Mouse (Mus musculus): ENCODE measurements around the gene Ttc23. TPM values are rescaled to one million over a fixed set of nuclear protein-coding genes. Genes with fewer than 3 reads are reported as not detected.

The Ttc23 gene
- polyA plus RNA-seq (2014; fragmentation: Nextera tagmentation; extraction: Ambion mirVana), result 27.5 and 30.8 TPM in 2 replicates

DNA sequence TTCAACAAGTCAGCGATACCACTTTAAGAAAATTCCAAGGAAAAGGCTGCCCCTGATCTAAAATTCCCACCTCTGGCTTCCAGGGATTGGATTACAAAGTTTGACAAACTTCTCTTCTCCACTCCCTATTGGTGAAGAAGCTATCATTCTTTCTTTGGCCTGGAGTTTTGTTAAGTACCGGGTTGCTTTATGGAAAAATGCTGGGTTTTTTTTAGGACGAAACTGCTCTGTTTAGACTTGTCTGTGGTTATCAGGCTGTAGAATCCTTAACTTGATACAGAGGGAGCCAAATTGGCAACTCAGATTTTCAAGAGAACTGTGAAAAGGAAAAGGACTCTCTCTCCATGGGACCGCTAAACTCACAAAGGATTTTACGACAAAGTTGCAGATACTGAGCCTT is at the start of gene Ttc23:
Gene Ttc23, plus strand, starts transcription at position 134 of the 400 bp plus-strand sequence.
- Histone ChIP-seq H3K4me2 (ENCODE audit: low read length) (peak within 1 kb of the TSS; percentile 69), H3K27me3 (replicated peaks; ENCODE audit: control insufficient read depth, insufficient read depth, low read length) (no peaks in the 10 kb centered on the region), H3K27ac (ENCODE audit: low read depth) (peak within 1 kb of the TSS; percentile 89), H3K36me3 (ENCODE audit: control insufficient read depth, insufficient read depth, low read length) (no peaks in the 10 kb centered on the region), H3K9ac (ENCODE audit: low read length) (peak within 1 kb of the TSS; percentile 90), H3K9me3 (ENCODE audit: control insufficient read depth, low read length) (no peaks in the 10 kb centered on the region), H3K4me1 (replicated peaks; ENCODE audit: control insufficient read depth, insufficient read depth, low read length) (peaks cover 25% of the 10 kb centered on the region), H3K4me3 (ENCODE audit: low read depth, low read length) (peak within 1 kb of the TSS; percentile 97)
- peak; percentile 36 for DNase-seq (ENCODE audit: low spot score)
- under 1% methylated on average over 5 of the region's 5 CpGs for WGBS
- ATAC-seq (replicated peaks; ENCODE audit: low FRiP score, low TSS enrichment, low read depth), result no peak

DNA sequence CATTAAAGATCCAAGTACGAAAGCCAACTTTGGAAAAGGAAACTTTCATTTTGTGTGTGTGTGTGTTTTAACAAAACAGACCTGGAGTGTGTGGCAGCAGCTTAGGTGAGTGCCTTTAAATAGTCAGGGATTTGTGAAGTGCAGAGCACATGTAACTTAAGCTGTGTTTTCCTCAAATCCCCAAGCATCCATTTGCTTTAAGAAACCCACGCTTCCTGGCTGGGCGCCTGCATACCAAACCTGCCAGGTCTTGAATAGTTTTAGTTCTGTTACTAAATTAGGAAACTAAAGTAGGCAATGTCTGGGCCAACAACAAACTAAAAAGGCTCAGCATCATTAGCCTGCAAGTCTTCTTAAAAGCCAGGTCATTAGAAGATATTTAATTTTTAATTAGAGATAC is 49.2 kb upstream of the Ttc23 start:
- Histone ChIP-seq H3K36me3 (ENCODE audit: control insufficient read depth, insufficient read depth, low read length) (no peaks in the 10 kb centered on the region), H3K27me3 (replicated peaks; ENCODE audit: control insufficient read depth, insufficient read depth, low read length) (no peaks in the 10 kb centered on the region), H3K9ac (ENCODE audit: low read length) (no peak overlapping the region), H3K4me2 (ENCODE audit: low read length) (no peak overlapping the region), H3K4me3 (ENCODE audit: low read depth, low read length) (no peak overlapping the region), H3K27ac (ENCODE audit: low read depth) (no peak overlapping the region), H3K9me3 (ENCODE audit: control insufficient read depth, low read length) (no peaks in the 10 kb centered on the region), H3K4me1 (replicated peaks; ENCODE audit: control insufficient read depth, insufficient read depth, low read length) (no peaks in the 10 kb centered on the region)
- no peak for DNase-seq (ENCODE audit: low spot score)
- no peak for ATAC-seq (replicated peaks; ENCODE audit: low FRiP score, low TSS enrichment, low read depth)
- WGBS, result 63% methylated on average over 3 of the region's 3 CpGs

- no peaks in the 10 kb centered on the region for H3K27me3 ChIP-seq (replicated peaks; ENCODE audit: control insufficient read depth, insufficient read depth, low read length)
- 90% methylated on average over 6 of the region's 6 CpGs for WGBS
- no peaks in the 10 kb centered on the region for H3K36me3 ChIP-seq (ENCODE audit: control insufficient read depth, insufficient read depth, low read length)
- no peak overlapping the region for H3K4me3 ChIP-seq (ENCODE audit: low read depth, low read length)
- no peak overlapping the region for H3K27ac ChIP-seq (ENCODE audit: low read depth)
- no peaks in the 10 kb centered on the region for H3K9me3 ChIP-seq (ENCODE audit: control insufficient read depth, low read length)
- 0 out of 2 replicates have a peak, but pooled peaks cover 4% of the 10 kb centered on the region for H3K4me1 ChIP-seq (replicated peaks; ENCODE audit: control insufficient read depth, insufficient read depth, low read length)
- no peak overlapping the region for H3K4me2 ChIP-seq (ENCODE audit: low read length)
- DNase-seq (ENCODE audit: low spot score), result no peak
- ATAC-seq (replicated peaks; ENCODE audit: low FRiP score, low TSS enrichment, low read depth), result no peak
- no peak overlapping the region for H3K9ac ChIP-seq (ENCODE audit: low read length)
These were observed 42.1 kb upstream of the Ttc23 start for GRCm38 (mm10) chr7:67605114-67605513.

DNA sequence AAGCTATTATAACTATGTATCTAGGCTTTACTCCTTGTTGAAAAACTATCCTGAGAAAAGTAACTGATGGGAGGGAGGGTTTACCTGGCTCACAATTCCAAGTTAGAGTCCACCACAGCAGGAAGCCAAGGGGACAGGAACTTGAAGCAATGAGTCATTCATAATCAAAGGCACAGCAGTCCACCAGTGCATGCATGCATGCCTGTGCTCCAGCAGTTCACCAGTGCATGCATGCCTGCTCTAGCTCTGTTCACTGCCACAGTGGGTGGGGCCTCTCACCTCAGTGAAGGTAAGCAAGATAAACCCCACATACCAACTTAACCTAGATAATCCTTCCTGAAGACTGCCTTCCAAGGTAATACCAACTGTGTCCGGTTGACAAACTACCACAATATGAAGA is 41.0 kb upstream of the Ttc23 start:
- DNase-seq (ENCODE audit: low spot score) (no peak), ATAC-seq (replicated peaks; ENCODE audit: low FRiP score, low TSS enrichment, low read depth) (no peak)
- WGBS, result 86% methylated on average over 1 of the region's 1 CpGs

GRCm38 (mm10) chr7:67607669-67608347 is 39.4 kb upstream of the Ttc23 start:
- Histone ChIP-seq H3K36me3 (ENCODE audit: control insufficient read depth, insufficient read depth, low read length) (no peaks in the 10 kb centered on the region), H3K4me2 (ENCODE audit: low read length) (no peak overlapping the region), H3K4me3 (ENCODE audit: low read depth, low read length) (no peak overlapping the region), H3K4me1 (replicated peaks; ENCODE audit: control insufficient read depth, insufficient read depth, low read length) (0 out of 2 replicates have a peak, but pooled peaks cover 4% of the 10 kb centered on the region), H3K9me3 (ENCODE audit: control insufficient read depth, low read length) (no peaks in the 10 kb centered on the region), H3K27ac (ENCODE audit: low read depth) (no peak overlapping the region), H3K9ac (ENCODE audit: low read length) (no peak overlapping the region), H3K27me3 (replicated peaks; ENCODE audit: control insufficient read depth, insufficient read depth, low read length) (no peaks in the 10 kb centered on the region)
- DNase-seq (ENCODE audit: low spot score) (no peak), ATAC-seq (replicated peaks; ENCODE audit: low FRiP score, low TSS enrichment, low read depth) (no peak)
- 63% methylated on average over 5 of the region's 5 CpGs for WGBS

More for the DNA sequence above, 41.0 kb upstream of the Ttc23 start:
- Histone ChIP-seq H3K9ac (ENCODE audit: low read length) (no peak overlapping the region), H3K4me1 (replicated peaks; ENCODE audit: control insufficient read depth, insufficient read depth, low read length) (0 out of 2 replicates have a peak, but pooled peaks cover 4% of the 10 kb centered on the region), H3K27me3 (replicated peaks; ENCODE audit: control insufficient read depth, insufficient read depth, low read length) (no peaks in the 10 kb centered on the region), H3K36me3 (ENCODE audit: control insufficient read depth, insufficient read depth, low read length) (no peaks in the 10 kb centered on the region), H3K4me2 (ENCODE audit: low read length) (no peak overlapping the region), H3K27ac (ENCODE audit: low read depth) (no peak overlapping the region), H3K4me3 (ENCODE audit: low read depth, low read length) (no peak overlapping the region), H3K9me3 (ENCODE audit: control insufficient read depth, low read length) (no peaks in the 10 kb centered on the region)

DNA sequence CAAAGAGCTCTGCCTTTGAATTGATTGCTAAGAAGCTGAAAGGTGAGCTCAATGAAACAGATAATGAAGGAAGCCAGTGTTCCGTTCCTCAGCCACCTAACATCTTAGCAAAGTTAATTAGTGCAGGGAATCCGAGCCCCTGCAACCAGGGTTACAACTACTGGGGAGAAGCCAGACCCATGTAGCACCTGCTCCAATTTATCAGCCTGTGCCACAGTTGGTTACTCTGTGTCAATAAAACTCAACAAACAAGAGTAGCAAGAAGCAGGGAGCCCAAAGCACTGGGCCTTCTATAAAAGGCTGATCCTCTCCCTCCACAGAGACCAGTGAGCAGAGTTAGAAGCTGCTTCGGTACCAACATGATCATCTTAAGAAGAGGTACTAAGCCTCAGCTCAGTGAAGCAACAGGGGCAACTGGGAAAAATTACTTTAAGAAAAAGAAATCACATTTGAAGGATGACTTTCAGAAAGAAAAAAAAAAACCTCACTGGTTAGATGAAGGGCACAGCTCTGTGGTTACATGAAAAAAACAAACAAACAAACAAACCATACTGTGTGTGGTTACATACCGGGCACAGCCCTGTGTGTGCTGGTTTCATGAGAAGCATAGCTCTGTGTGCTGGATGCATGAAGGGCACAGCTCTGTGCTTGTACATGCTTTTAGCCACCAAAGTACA is 38.7 kb upstream of the Ttc23 start:
- Histone ChIP-seq H3K27me3 (replicated peaks; ENCODE audit: control insufficient read depth, insufficient read depth, low read length) (no peaks in the 10 kb centered on the region), H3K4me3 (ENCODE audit: low read depth, low read length) (no peak overlapping the region), H3K27ac (ENCODE audit: low read depth) (no peak overlapping the region), H3K4me2 (ENCODE audit: low read length) (no peak overlapping the region), H3K9me3 (ENCODE audit: control insufficient read depth, low read length) (no peaks in the 10 kb centered on the region), H3K36me3 (ENCODE audit: control insufficient read depth, insufficient read depth, low read length) (no peaks in the 10 kb centered on the region), H3K9ac (ENCODE audit: low read length) (no peak overlapping the region), H3K4me1 (replicated peaks; ENCODE audit: control insufficient read depth, insufficient read depth, low read length) (0 out of 2 replicates have a peak, but pooled peaks cover 4% of the 10 kb centered on the region)
- ATAC-seq (replicated peaks; ENCODE audit: low FRiP score, low TSS enrichment, low read depth), result no peak
- WGBS, result 44% methylated on average over 4 of the region's 4 CpGs
- no peak for DNase-seq (ENCODE audit: low spot score)

GRCm38 (mm10) chr7:67613795-67614463 is 33.3 kb upstream of the Ttc23 start:
- no peaks in the 10 kb centered on the region for H3K9me3 ChIP-seq (ENCODE audit: control insufficient read depth, low read length)

GRCm38 (mm10) chr7:67614464-67614861 is 32.7 kb upstream of the Ttc23 start:
- ATAC-seq (replicated peaks; ENCODE audit: low FRiP score, low TSS enrichment, low read depth) (no peak), DNase-seq (ENCODE audit: low spot score) (no peak)
- Histone ChIP-seq H3K4me2 (ENCODE audit: low read length) (no peak overlapping the region), H3K27ac (ENCODE audit: low read depth) (no peak overlapping the region), H3K9ac (ENCODE audit: low read length) (no peak overlapping the region), H3K4me3 (ENCODE audit: low read depth, low read length) (no peak overlapping the region), H3K4me1 (replicated peaks; ENCODE audit: control insufficient read depth, insufficient read depth, low read length) (no peaks in the 10 kb centered on the region), H3K27me3 (replicated peaks; ENCODE audit: control insufficient read depth, insufficient read depth, low read length) (no peaks in the 10 kb centered on the region), H3K9me3 (ENCODE audit: control insufficient read depth, low read length) (no peaks in the 10 kb centered on the region), H3K36me3 (ENCODE audit: control insufficient read depth, insufficient read depth, low read length) (no peaks in the 10 kb centered on the region)
- 87% methylated on average over 7 of the region's 7 CpGs for WGBS

More at GRCm38 (mm10) chr7:67613795-67614463, 33.3 kb upstream of the Ttc23 start:
- Histone ChIP-seq H3K9ac (ENCODE audit: low read length) (no peak overlapping the region), H3K36me3 (ENCODE audit: control insufficient read depth, insufficient read depth, low read length) (no peaks in the 10 kb centered on the region), H3K4me1 (replicated peaks; ENCODE audit: control insufficient read depth, insufficient read depth, low read length) (no peaks in the 10 kb centered on the region), H3K4me3 (ENCODE audit: low read depth, low read length) (no peak overlapping the region), H3K4me2 (ENCODE audit: low read length) (no peak overlapping the region), H3K27me3 (replicated peaks; ENCODE audit: control insufficient read depth, insufficient read depth, low read length) (no peaks in the 10 kb centered on the region), H3K27ac (ENCODE audit: low read depth) (no peak overlapping the region)
- ATAC-seq (replicated peaks; ENCODE audit: low FRiP score, low TSS enrichment, low read depth) (no peak), DNase-seq (ENCODE audit: low spot score) (no peak)
- WGBS, result 68% methylated on average over 10 of the region's 10 CpGs

Data from intestine, embryonic 14.5 days (tissue).